Mouse (Mus musculus): ENCODE data around the gene Dcaf6. TPM values are rescaled to one million over a fixed set of nuclear protein-coding genes. Genes with fewer than 3 reads are reported as not detected.
"Not testable (repeated sequence)": the region's sequence is repeated elsewhere in the genome, so short reads cannot be mapped to it uniquely, and the experiment has no call there.

The Dcaf6 gene
- polyA plus RNA-seq, 1 experiment from 2014 or later = 17.0 TPM

DNA sequence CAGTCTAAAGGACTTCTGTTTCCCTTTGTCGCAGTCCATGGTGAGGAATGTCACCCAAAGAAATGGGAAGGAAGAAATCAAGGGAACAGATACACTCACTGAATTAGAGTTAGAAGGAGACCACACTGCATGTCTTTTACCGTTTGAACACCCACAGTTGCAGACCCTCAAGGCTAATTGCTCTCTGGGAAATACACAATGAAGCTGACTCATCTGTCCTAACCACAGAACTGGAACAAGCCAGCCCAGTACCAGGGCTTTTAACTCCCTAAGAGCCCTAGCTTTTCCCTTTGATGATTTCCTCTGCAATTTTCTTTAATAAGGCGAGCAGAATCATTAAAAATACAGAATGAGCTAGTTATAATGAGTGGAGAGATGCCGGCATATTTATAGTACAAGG lies 115.8 kb downstream of the Dcaf6 start:
- Histone ChIP-seq H3K4me1 (replicated peaks; ENCODE audit: control insufficient read depth, insufficient read depth, low read length) (no peaks in the 10 kb centered on the region; the same call in 1 of the 2 replicates), H3K27me3 (ENCODE audit: control insufficient read depth, insufficient read depth, low read length) (no peaks in the 10 kb centered on the region), H3K36me3 (replicated peaks; ENCODE audit: control insufficient read depth, insufficient read depth) (peaks cover 2% of the 10 kb centered on the region; the same call in 1 of the 2 replicates), H3K9me3 (ENCODE audit: control insufficient read depth, low read length) (no peaks in the 10 kb centered on the region), H3K27ac (no peak overlapping the region; the same call in 1 of the 2 replicates), H3K9ac (no peak overlapping the region), H3K4me2 (replicated peaks) (no peak overlapping the region), H3K4me3 (replicated peaks; ENCODE audit: low read length) (no peak overlapping the region)
- peak; percentile 70 for ATAC-seq (ENCODE audit: low FRiP score)
- no peak for DNase-seq (ENCODE audit: low spot score)
- WGBS = 49% methylated on average over 4 of the region's 4 CpGs

GRCm38 (mm10) chr1:165342126-165342525 lies 118.1 kb downstream of the Dcaf6 start:
- Histone ChIP-seq H3K4me2 (replicated peaks) (no peak overlapping the region), H3K4me3 (replicated peaks; ENCODE audit: low read length) (no peak overlapping the region), H3K36me3 (replicated peaks; ENCODE audit: control insufficient read depth, insufficient read depth) (no peaks in the 10 kb centered on the region; the same call in 1 of the 2 replicates), H3K4me1 (replicated peaks; ENCODE audit: control insufficient read depth, insufficient read depth, low read length) (no peaks in the 10 kb centered on the region; the same call in 1 of the 2 replicates), H3K27me3 (ENCODE audit: control insufficient read depth, insufficient read depth, low read length) (no peaks in the 10 kb centered on the region), H3K9me3 (ENCODE audit: control insufficient read depth, low read length) (no peaks in the 10 kb centered on the region), H3K27ac (no peak overlapping the region), H3K9ac (no peak overlapping the region)
- DNase-seq (ENCODE audit: low spot score) (no peak), ATAC-seq (ENCODE audit: low FRiP score) (no peak)
- WGBS = 75% methylated on average over 7 of the region's 7 CpGs

DNA sequence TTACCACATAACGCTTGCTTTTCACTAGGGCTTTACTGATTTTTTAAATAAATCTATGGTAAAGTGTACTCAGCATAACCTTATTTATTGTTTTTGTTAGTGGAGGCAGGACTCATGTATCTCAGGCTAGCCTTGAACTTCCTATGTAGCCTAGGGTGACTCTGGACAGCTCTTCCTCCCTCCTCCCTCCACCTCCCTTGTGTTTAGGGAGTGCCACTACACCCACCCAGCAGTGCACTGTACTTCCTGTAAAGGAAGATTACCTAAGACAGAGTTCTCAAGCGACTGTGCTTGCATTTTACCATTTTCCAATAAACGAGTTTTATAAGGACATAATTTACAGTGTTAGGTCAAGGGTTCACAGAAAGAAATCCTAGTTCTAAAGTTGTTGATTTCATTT lies 127.5 kb downstream of the Dcaf6 start:
- 88% methylated on average over 3 of the region's 3 CpGs for WGBS
- Histone ChIP-seq H3K27ac (no peak overlapping the region), H3K4me3 (replicated peaks; ENCODE audit: low read length) (no peak overlapping the region), H3K27me3 (ENCODE audit: control insufficient read depth, insufficient read depth, low read length) (no peaks in the 10 kb centered on the region), H3K36me3 (replicated peaks; ENCODE audit: control insufficient read depth, insufficient read depth) (peaks cover 13% of the 10 kb centered on the region), H3K4me1 (replicated peaks; ENCODE audit: control insufficient read depth, insufficient read depth, low read length) (no peaks in the 10 kb centered on the region), H3K9me3 (ENCODE audit: control insufficient read depth, low read length) (no peaks in the 10 kb centered on the region), H3K4me2 (replicated peaks) (no peak overlapping the region), H3K9ac (no peak overlapping the region)
- no peak for DNase-seq (ENCODE audit: low spot score)
- no peak for ATAC-seq (ENCODE audit: low FRiP score)

GRCm38 (mm10) chr1:165330859-165331258 lies 129.4 kb downstream of the Dcaf6 start:
- ATAC-seq (ENCODE audit: low FRiP score) = no peak
- peaks cover 22% of the 10 kb centered on the region for H3K36me3 ChIP-seq (replicated peaks; ENCODE audit: control insufficient read depth, insufficient read depth)
- H3K4me1 ChIP-seq (replicated peaks; ENCODE audit: control insufficient read depth, insufficient read depth, low read length) = no peaks in the 10 kb centered on the region
- H3K4me2 ChIP-seq (replicated peaks) = no peak overlapping the region
- H3K9ac ChIP-seq = no peak overlapping the region
- no peaks in the 10 kb centered on the region for H3K9me3 ChIP-seq (ENCODE audit: control insufficient read depth, low read length)
- H3K27ac ChIP-seq = no peak overlapping the region
- H3K4me3 ChIP-seq (replicated peaks; ENCODE audit: low read length) = no peak overlapping the region
- H3K27me3 ChIP-seq (ENCODE audit: control insufficient read depth, insufficient read depth, low read length) = no peaks in the 10 kb centered on the region
- no peak for DNase-seq (ENCODE audit: low spot score)

- not testable (repeated sequence) for H3K4me3 ChIP-seq (replicated peaks; ENCODE audit: low read length); H3K9ac ChIP-seq; H3K4me2 ChIP-seq (replicated peaks); H3K4me1 ChIP-seq (replicated peaks; ENCODE audit: control insufficient read depth, insufficient read depth, low read length); ATAC-seq (ENCODE audit: low FRiP score); H3K27me3 ChIP-seq (ENCODE audit: control insufficient read depth, insufficient read depth, low read length); H3K27ac ChIP-seq; DNase-seq (ENCODE audit: low spot score); H3K9me3 ChIP-seq (ENCODE audit: control insufficient read depth, low read length)
- 97% methylated on average over 17 of the region's 17 CpGs for WGBS
- H3K36me3 ChIP-seq (replicated peaks; ENCODE audit: control insufficient read depth, insufficient read depth) = peaks cover 43% of the 10 kb centered on the region
These were observed 131.6 kb downstream of the Dcaf6 start for GRCm38 (mm10) chr1:165328384-165329289.

GRCm38 (mm10) chr1:165327831-165328230 lies 132.4 kb downstream of the Dcaf6 start:
- H3K27me3 ChIP-seq (ENCODE audit: control insufficient read depth, insufficient read depth, low read length) = no peaks in the 10 kb centered on the region
- DNase-seq (ENCODE audit: low spot score) (no peak), ATAC-seq (ENCODE audit: low FRiP score) (no peak)
- H3K4me2 ChIP-seq (replicated peaks) = no peak overlapping the region
- H3K27ac ChIP-seq = no peak overlapping the region
- peaks cover 51% of the 10 kb centered on the region for H3K36me3 ChIP-seq (replicated peaks; ENCODE audit: control insufficient read depth, insufficient read depth)
- no peak overlapping the region for H3K9ac ChIP-seq
- H3K4me1 ChIP-seq (replicated peaks; ENCODE audit: control insufficient read depth, insufficient read depth, low read length) = no peaks in the 10 kb centered on the region
- no peaks in the 10 kb centered on the region for H3K9me3 ChIP-seq (ENCODE audit: control insufficient read depth, low read length)
- WGBS = 86% methylated on average over 5 of the region's 5 CpGs
- H3K4me3 ChIP-seq (replicated peaks; ENCODE audit: low read length) = no peak overlapping the region

GRCm38 (mm10) chr1:165327370-165327769 lies 132.9 kb downstream of the Dcaf6 start:
- Histone ChIP-seq H3K9ac (no peak overlapping the region), H3K4me2 (replicated peaks) (no peak overlapping the region), H3K36me3 (replicated peaks; ENCODE audit: control insufficient read depth, insufficient read depth) (peaks cover 55% of the 10 kb centered on the region), H3K9me3 (ENCODE audit: control insufficient read depth, low read length) (no peaks in the 10 kb centered on the region), H3K27ac (no peak overlapping the region), H3K4me1 (replicated peaks; ENCODE audit: control insufficient read depth, insufficient read depth, low read length) (no peaks in the 10 kb centered on the region), H3K27me3 (ENCODE audit: control insufficient read depth, insufficient read depth, low read length) (no peaks in the 10 kb centered on the region), H3K4me3 (replicated peaks; ENCODE audit: low read length) (no peak overlapping the region)
- DNase-seq (ENCODE audit: low spot score) = no peak
- ATAC-seq (ENCODE audit: low FRiP score) = no peak
- 79% methylated on average over 2 of the region's 2 CpGs for WGBS

DNA sequence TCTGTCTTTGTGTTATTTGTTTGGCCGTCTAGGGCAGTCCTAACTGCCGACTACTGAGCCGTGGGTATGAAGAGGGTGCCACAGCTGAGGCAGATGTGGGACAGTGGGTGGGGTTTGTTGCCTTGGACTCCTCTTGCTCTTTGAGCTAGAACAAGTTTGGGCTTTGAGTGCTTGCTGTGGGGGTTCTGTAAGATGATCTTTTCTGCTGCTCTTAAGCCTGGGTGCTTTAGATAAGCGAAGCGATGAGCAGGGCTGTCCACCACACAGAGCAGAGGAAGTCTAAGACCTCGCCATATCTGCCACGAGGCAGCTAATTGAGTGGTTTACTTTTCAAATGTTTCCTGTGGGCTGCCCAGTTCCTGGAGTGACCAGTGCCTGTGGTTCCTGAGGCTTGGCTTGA lies 137.3 kb downstream of the Dcaf6 start:
- Histone ChIP-seq H3K4me1 (replicated peaks; ENCODE audit: control insufficient read depth, insufficient read depth, low read length) (no peaks in the 10 kb centered on the region), H3K27me3 (ENCODE audit: control insufficient read depth, insufficient read depth, low read length) (no peaks in the 10 kb centered on the region), H3K4me2 (replicated peaks) (no peak overlapping the region), H3K9ac (no peak overlapping the region), H3K27ac (no peak overlapping the region), H3K36me3 (replicated peaks; ENCODE audit: control insufficient read depth, insufficient read depth) (peaks cover 83% of the 10 kb centered on the region), H3K9me3 (ENCODE audit: control insufficient read depth, low read length) (no peaks in the 10 kb centered on the region), H3K4me3 (replicated peaks; ENCODE audit: low read length) (no peak overlapping the region)
- 93% methylated on average over 7 of the region's 7 CpGs for WGBS
- ATAC-seq (ENCODE audit: low FRiP score) (no peak), DNase-seq (ENCODE audit: low spot score) (no peak)

DNA sequence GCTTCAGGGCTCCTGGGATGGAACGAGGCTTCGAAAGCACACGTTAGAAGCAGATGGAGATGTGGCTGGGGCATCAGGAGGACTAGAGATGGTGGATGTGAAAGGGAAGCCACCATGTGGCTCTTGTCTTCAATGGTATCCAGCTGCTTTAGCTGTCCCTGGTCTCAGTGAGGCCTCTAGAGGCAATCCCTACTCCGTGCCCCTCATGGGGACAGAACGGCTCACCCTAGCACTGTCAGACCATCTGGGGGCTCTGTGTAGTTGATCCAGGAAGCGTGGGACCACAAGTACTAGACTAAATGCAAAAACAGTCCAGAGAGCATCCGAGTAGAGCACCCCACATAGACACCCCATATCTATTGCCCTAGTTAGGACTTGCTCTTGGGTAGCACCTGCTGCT lies 138.4 kb downstream of the Dcaf6 start:
- Histone ChIP-seq H3K9me3 (ENCODE audit: control insufficient read depth, low read length) (no peaks in the 10 kb centered on the region), H3K4me2 (replicated peaks) (no peak overlapping the region), H3K4me1 (replicated peaks; ENCODE audit: control insufficient read depth, insufficient read depth, low read length) (no peaks in the 10 kb centered on the region), H3K9ac (no peak overlapping the region), H3K27me3 (ENCODE audit: control insufficient read depth, insufficient read depth, low read length) (no peaks in the 10 kb centered on the region), H3K27ac (no peak overlapping the region), H3K36me3 (replicated peaks; ENCODE audit: control insufficient read depth, insufficient read depth) (peaks cover 84% of the 10 kb centered on the region), H3K4me3 (replicated peaks; ENCODE audit: low read length) (no peak overlapping the region)
- WGBS = 90% methylated on average over 7 of the region's 7 CpGs
- no peak for ATAC-seq (ENCODE audit: low FRiP score)
- no peak for DNase-seq (ENCODE audit: low spot score)

Measured in hindbrain, embryonic 14.5 days (tissue).